17 mouse cellular contexts compared by ENCODE assay signal in genomic region chr11:63984622-63985168, GRCm38 (mm10).
DNase-seq lines count a peak whose midpoint lies in the region; ATAC-seq and TF ChIP-seq lines count a peak whose summit lies in the region.
"Had no signal": no experiment of that assay in that cellular context is flagged by ENCODE, and none has a peak within 500 bp of the region (broad histone marks: within the 10 kb centered on the region; RNA-seq: fewer than 3 reads in every experiment).

No protein-coding gene starts in this region.

- peaks cover 10% of the 10 kb centered on the region; the same call in 1 of the 2 replicates for H3K4me1 ChIP-seq in lung, embryonic 14.5 days (ENCODE audit: insufficient read depth)
- 0 out of 2 replicates have a peak, but pooled peaks cover 6% of the 10 kb centered on the region for H3K4me1 ChIP-seq in lung, adult 2 months (ENCODE audit: control insufficient read depth, insufficient read depth, low read length)
- H3K4me1 ChIP-seq: neural tube, embryonic 12.5 days had no signal

- no peak for TF ChIP-seq POLR2A in lung, adult 2 months (IDR thresholded peaks at IDR 0.05; ENCODE audit: borderline replicate concordance, extremely low read depth, low read depth, low read length)

- H3K27ac ChIP-seq in lung, embryonic 14.5 days (ENCODE audit: low read depth) = no peak overlapping the region
- H3K27ac ChIP-seq: forebrain, embryonic 13.5 days; heart, embryonic 10.5 days; kidney, embryonic 15.5 days; liver, embryonic 14.5 days; midbrain, embryonic 13.5 days; neural tube, embryonic 12.5 days had no signal

- 61% methylated on average over 6 of the region's 6 CpGs for WGBS in lung, embryonic 14.5 days
- 36% methylated on average over 6 of the region's 6 CpGs for whole genome bisulfite sequencing in lung, adult 2 months

- H3K4me2 ChIP-seq in lung, embryonic 14.5 days = no peak overlapping the region
- H3K4me2 ChIP-seq: forebrain, embryonic 13.5 days; kidney, embryonic 15.5 days; midbrain, embryonic 13.5 days; neural tube, embryonic 12.5 days had no signal

- ATAC-seq in lung, embryonic 14.5 days (ENCODE audit: insufficient read depth) = no peak; the same call in 1 of the 2 replicates
- ATAC-seq: forebrain, embryonic 13.5 days; midbrain, embryonic 13.5 days had no signal

- no peak for TF ChIP-seq CTCF in lung, embryonic 14.5 days (IDR thresholded peaks at IDR 0.05; ENCODE audit: low read depth)
- TF ChIP-seq CTCF in lung, adult 2 months (IDR thresholded peaks at IDR 0.05; ENCODE audit: insufficient read depth, low read length) = no peak

- intact Hi-C loops in heart, postnatal 25 days (cut with DNase I) = no loop called here

- no peak overlapping the region for H3K9ac ChIP-seq in lung, embryonic 14.5 days
- H3K9ac ChIP-seq: forebrain, embryonic 13.5 days; kidney, embryonic 15.5 days; liver, embryonic 14.5 days; midbrain, embryonic 13.5 days; neural tube, embryonic 12.5 days had no signal

- DNase-seq in lung, embryonic 14.5 days = peak; percentile 45
- DNase-seq in lung, adult 2 months = no peak
- peak; percentile 84 for DNase-seq in T-cell, adult 2 months (ENCODE audit: low spot score)
- DNase-seq in lung, postnatal 4 days = peak; percentile 31 to 52
- DNase-seq in thymus, postnatal 10 days (ENCODE audit: low spot score in 2 of 2) = peak; percentile 27 to 35
- DNase-seq in heart, postnatal 25 days (ENCODE audit: low spot score) = no peak
- no peak for DNase-seq in testis, postnatal 10 days (ENCODE audit: low spot score)
- no peak for DNase-seq in right cerebral cortex, postnatal 36 days (ENCODE audit: low spot score in 2 of 2)
- DNase-seq: cerebellum, adult 11 months; heart, postnatal 4 days; retina, postnatal 1 day had no signal

- no peaks in the 10 kb centered on the region for H3K36me3 ChIP-seq in lung, embryonic 14.5 days (ENCODE audit: insufficient read depth)
- H3K36me3 ChIP-seq: kidney, embryonic 15.5 days; midbrain, embryonic 13.5 days; neural tube, embryonic 12.5 days had no signal

- no peaks in the 10 kb centered on the region for H3K27me3 ChIP-seq in lung, embryonic 14.5 days (ENCODE audit: insufficient read depth, low read length)
- H3K27me3 ChIP-seq: forebrain, embryonic 13.5 days; kidney, embryonic 15.5 days; midbrain, embryonic 13.5 days; neural tube, embryonic 12.5 days had no signal

- H3K4me3 ChIP-seq in lung, embryonic 14.5 days (ENCODE audit: low read depth, low read length) = no peak overlapping the region
- H3K4me3 ChIP-seq in lung, adult 2 months (replicated peaks; ENCODE audit: extremely low read depth, low read depth, low read length) = no peak overlapping the region
- H3K4me3 ChIP-seq: forebrain, embryonic 13.5 days; heart, embryonic 10.5 days; kidney, embryonic 15.5 days; midbrain, embryonic 13.5 days; neural tube, embryonic 12.5 days had no signal

- H3K9me3 ChIP-seq in lung, embryonic 14.5 days (ENCODE audit: low read depth, low read length) = no peaks in the 10 kb centered on the region
- H3K9me3 ChIP-seq: forebrain, embryonic 13.5 days; heart, embryonic 10.5 days; kidney, embryonic 15.5 days; midbrain, embryonic 13.5 days; neural tube, embryonic 12.5 days had no signal

Comparison
In these comparisons a context has a peak if more than half of its experiments do, and no peak if none do; other contexts are left out.
1. DNase-seq: peak in lung, embryonic 14.5 days (single experiment), T-cell, adult 2 months (single experiment), lung, postnatal 4 days (2 of 2) and thymus, postnatal 10 days (2 of 2); none in lung, adult 2 months (single experiment), heart, postnatal 25 days (single experiment), testis, postnatal 10 days (single experiment) and right cerebral cortex, postnatal 36 days (0 of 2).